Mouse (Mus musculus): ENCODE data around the gene Satb1.

Gene Satb1

DNA sequence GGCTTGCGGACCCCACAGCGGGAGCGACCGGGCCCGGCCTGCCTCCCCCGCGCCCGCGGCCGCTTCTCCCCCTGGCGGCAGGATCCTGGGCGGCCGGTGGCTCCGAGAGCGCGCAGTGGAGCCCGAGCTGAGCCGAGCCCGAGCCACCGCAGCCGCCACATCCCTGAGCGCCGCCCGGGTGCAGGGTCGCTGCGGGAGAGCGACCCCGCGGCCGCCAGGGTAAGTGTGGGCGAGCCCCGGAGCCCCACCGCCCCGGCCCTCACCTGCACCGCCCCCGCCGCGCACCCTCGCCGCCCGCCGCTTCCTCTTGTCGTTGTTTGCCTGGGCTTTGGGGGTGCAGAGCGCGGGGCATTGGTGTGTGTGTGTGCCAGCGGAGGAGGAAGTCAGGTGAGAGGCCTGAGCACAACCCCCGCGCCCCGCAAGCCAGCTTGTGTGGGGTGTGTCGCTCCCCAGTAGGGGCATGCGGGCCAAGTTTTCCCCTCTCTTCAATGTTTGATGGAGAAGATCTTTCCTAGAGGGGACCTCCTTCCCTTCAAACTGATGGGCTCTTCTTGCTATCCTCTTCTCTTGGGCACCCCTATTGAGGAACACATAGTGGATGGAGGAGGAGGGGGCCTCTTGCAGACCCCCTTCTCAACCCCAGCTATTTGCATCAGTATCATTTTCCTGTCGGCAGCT, at the start of gene Satb1:
Satb1 (minus strand) TSS at position 391 of the 678 bp plus-strand sequence.
- peak; percentile 69 to 71 for DNase-seq

DNA sequence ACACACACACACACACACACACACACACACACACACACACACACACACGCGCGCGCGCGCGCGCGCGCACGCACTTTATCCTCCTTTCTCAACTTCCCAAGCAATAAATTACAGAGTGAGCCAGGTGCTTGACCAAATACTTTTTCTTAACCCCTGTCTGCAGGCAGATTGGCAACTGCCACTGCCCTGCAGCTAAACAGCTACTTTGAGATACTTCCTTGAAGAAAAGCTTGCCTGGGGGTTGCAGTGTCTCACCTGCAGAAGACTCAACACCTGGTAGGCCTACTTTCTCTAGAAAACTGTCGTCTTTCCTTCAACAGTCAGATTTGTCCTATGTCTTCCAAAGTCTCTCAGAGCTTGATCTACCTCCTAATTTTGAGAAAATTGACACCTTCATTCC, 49.5 kb upstream of the Satb1 start:
- DNase-seq = no peak

DNA sequence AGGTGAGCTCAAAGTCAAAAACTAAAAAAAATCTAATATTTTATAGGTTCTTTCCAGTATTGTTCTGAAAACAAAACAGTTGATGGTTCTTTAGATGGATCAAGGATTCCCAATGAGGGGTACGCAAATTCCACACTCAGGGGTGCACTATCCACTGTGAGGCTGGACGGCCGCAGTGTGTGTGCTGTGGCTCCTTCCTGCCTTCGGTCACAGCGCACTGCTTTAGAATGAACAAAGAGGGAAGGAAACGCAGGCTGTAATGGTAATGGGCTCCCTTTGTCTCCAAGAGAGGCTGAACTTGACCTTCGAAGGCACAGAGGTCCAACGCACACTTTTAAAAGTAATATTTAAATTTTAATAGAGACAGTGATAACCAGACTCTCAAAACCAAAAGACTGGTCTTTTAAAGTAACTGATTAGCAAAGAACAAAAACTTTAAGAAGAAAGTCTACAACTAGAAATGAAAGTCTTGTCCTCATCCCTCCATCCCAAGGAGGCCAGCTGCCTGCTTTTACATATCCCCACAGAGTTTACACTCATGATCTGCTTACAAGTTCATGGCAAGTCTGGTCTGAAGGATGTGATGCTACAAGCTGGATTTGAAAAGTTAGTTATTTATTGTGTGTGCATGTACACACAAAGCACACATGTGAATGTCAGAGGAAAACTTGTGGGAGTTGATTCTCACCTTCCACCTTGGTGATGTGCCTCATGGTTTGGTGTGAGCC, 48.0 kb upstream of the Satb1 start:
- DNase-seq = no peak

DNA sequence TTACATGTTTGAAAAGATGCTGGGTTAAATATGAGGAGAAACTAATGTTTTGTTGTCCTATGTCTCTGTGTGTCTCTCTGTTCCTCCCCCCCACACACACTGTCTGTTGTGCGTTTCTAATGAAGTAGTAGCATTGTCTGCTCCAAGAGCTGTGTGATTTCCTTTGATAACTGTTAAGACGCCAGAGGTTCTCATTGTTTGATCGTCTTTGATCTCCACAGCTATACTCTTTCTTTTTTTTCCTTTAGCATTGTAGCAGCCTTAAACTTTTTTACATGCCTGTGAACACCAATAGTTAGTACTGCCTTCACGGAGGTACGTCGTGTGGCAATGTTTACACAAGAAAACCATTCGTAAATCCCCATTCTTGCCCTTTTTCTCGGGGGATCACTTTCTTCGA, 47.1 kb upstream of the Satb1 start:
- DNase-seq = no peak

DNA sequence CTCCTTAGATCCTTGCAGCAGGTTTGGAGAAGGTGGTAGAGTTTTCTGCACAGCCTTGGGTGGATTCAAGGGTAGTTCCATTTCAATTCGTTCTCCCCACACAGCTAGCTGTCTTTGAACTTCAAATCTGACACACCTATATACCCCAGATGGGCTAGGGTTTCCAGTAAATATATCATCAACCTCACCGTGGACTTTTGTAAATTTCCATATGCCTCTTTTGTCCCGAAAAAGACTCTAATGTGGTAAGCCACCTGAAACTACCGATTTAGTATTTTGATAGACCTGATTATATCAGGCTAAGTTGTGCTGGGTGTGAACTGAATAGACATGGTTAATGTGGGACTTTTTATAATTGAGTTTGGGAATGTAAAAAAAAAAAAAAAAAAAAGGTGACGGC, 46.6 kb upstream of the Satb1 start:
- no peak for DNase-seq

DNA sequence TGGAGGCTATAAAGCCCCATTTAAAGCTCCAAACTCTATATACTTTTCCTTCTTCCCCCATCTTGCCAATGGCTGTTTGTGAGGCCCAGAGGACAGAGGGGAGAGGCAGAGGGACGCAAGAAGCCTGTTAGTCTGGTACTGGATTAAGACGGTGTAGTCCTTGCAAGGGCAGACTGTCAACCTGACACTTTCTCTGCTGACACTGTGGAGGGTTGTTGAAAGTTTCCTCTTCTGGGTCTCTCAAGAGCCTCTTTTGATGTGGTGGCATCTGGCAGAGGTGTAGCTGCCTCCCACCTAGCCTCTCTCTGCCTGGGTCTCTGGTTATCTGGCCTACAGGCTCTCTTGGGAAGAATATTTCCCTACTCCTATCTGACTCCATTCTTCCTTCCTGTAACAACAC, 46.1 kb upstream of the Satb1 start:
- no peak for DNase-seq

DNA sequence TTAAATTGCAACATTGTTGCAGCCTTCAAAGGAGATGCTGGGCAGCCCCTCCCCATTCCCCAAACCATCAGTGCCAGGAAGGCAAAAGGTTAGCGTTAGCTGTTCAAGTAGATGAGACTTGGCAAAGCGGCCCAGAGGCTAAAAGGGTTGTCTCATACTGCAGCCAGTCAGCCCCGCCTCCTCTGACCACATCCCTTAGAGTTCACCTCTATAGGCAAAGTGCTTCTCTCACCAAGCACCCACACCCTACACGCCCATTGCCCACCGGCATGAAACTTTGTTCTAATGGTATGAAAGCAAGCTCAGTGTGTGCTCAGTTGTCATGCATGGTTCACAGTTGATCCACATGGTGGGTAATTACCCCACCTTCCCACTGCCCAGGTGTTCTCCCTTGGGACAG, 43.4 kb upstream of the Satb1 start:
- DNase-seq = no peak

DNA sequence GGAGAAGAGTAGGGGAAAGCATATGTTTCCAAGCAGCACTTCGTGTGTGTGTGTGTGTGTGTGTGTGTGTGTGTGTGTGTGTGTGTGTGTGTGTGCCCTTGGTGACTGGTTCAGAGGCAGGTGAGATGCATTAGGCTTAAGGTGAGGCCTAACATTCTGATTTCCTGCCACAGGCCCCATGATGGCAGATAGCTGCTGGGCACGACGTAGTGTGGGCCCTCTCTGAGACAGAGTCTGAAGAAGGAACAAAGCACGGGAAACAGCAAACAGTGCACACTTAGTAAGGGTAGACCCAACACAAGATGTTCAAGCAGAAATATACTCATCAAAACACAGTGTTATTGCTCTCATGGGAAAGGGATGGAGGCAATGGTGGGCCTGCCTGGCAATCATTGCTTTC, 24.5 kb upstream of the Satb1 start:
- no peak for DNase-seq

DNA sequence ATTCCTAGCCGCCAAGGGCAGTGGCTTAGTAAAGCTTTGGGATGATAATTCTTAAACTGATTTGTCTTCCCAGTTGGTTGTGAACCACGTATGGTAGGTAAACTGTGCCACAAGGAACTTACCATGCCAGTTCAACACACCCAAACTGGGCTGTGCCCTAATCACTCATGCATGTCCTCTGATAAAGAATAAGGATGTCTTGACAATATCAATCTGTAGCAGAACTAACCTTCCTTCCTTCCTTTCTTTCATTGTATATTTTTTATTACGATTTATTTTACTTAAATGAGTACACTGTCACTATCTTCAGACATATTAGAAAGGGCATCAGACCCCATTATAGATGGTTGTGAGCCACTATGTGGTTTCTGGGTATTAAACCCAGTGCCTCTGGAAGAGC, 23.2 kb upstream of the Satb1 start:
- DNase-seq = no peak

DNA sequence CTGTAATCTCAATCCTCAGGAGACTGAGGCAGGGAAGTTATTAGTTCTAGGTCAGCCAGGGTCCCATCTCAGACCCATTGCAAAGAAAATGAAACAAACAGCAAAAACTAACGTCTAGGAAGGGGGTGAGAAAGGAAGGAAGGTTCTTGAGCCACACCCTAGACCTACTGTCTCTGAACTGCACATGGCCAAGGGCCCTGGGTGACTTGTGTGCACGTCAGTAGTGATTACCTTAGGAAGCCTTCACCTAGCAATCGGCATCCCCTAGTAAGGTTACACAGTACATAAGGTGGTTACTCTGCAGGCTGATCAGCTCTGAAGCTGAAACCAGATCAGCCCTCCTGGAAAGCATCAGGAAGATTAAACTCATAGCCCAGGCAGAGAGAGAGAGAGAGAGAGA, 22.2 kb upstream of the Satb1 start:
- no peak for DNase-seq

DNA sequence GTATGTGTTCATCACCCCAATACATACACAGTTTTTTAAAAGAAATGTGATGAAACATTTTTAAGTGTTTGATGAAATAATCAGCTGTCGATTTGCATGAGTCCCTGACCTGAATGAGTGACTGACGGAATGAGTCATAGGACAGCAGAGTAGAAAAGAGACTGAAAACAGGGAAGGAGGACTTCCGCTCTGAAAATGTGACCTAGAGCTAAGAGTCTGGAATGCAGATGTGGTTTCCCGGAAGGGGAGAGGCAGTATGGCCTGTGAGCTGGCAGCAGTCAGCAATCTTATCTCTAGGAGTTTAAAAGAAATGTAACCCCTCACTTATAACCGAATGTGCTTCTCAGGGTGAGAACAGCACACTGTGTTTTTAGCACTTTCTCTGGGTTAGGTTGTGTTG, 20.9 kb upstream of the Satb1 start:
- DNase-seq = no peak

DNA sequence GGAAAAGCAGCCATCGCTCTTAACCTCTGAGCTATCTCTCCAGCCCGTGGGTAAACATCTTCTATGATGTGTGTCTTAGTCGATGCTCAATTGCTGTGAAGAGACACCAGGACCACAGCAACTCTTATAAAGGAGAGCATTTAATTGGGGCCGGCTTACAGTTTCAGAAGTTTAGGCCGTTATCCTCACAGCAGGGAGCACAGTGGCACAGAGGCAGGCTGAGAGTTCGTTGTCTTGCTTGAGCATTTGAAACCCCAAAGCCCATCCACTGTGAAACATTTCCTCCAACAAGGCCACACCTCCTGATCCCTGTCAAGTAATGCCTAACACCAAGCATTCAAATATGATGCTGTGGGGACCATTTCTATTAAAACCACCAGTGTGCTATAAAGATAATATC, 7.5 kb upstream of the Satb1 start:
- DNase-seq = no peak

DNA sequence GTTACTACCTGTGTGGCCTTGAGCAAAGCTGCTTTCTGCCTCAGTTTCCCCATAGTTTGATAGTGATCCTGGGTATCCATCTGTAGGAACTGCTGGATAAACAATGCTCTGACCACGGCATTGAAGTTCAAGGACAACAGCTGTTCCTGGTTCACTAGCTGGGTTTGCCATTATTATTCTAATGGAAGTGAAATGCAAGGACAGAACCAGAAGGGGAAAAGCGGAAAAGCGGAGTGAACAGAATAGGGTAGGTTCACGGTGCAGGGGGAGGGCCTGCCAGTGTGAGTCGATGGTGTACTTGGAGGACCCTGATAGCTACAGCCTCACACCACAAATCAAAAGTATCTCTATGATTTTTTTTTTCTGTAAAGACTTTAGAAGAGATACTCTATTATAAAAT, 6.4 kb upstream of the Satb1 start:
- DNase-seq = no peak

DNA sequence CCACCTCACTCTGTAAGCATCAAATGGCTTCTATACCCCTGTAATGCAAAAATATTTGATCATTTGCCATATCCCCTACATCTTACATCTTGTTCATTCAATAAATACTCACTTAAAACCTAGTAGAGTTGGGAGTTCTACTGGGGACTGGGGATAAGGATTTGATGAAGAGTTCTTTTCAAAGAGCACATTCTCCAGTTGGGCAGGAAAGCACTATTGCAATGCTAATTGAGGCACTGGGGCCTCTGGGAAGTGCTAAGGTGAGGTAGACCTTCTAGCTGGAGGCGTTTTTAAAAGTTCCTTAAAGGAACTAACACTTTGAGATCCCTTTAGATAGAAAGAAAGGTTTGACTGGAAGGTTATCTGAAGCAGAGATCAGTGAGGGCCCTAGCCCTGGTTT, 3.8 kb upstream of the Satb1 start:
- no peak for DNase-seq

DNA sequence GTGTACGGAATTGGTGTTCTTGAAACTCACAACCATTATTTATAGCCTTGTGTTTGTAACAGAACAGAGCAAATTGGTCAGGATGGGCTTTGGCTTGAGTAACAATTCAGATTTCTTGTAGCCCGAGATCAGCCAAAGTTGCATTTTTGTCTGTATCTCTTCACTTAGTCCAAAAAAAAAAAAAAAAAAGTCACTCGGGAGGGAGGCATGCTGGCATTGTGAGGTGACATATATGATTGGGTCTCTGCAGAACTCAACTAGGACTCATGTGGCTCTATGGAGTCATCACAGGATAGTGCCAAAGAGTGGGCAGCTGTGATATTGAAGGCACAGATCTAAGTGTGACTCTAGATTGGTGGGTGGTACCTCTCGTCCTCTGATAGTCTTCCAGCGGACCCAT, 3.2 kb upstream of the Satb1 start:
- no peak for DNase-seq

DNA sequence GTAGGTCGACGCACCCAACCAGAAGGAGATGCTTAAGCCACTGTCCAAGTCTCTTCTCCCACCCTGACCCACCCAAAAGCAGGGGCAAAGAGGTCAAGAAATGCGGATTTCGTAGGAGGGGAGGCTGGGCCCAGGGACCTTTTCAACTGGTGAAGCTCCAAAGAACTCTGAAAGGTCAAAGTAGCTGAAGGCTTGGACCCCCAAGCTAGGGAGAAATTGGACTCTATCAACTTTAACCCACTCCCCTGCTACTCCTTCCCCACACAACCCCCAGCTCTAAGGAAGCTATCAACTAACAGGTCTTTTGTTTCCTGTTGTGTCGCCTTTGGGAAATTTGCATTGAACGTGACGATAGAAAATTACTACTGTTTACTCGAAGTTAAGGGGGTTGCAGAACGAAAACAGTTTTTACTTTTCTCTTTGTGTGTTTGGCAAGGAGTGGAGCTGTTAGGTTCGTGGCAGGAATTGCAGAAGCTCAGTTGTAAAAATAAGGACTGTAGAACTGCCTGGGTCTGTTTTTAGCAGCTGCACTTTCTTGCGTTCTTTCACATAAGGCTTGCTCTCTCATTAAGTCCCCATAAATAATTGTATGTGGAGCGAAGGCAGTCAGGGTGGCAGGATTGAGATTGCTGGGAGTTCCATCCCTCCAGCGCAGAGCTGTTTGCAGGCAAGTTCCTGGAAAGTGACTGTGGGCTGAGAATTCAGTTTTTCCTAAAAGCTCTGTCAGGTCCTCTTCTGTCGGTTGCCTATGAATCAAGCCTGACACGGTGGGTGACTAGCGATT, 680 bp upstream of the Satb1 start:
- DNase-seq = no peak

DNA sequence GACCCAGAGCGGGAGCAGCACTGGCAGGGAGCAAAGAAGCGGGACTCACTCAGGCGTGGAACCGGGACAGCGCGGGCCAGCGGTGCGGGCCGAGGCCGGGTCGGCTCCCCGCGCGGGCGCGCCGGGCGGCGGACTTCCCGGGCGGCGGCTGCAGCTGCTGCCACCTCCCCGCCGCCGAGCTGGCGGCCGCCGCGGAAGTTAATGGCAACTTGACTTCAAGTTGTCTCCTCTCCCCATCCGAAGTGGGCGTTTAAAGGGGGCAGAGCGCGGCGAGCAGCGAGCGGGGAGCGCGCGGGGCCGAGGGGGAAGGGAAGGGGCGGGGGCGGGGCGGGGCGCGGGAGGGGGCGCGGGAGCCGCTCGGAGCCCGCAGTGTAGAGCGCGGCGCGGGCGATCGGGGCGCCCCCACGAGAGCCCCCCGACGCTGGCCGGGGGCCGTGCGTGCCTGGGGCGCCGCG, 642 bp downstream of the Satb1 start:
- DNase-seq = peak in 1 of 2 experiments; percentile 10

DNA sequence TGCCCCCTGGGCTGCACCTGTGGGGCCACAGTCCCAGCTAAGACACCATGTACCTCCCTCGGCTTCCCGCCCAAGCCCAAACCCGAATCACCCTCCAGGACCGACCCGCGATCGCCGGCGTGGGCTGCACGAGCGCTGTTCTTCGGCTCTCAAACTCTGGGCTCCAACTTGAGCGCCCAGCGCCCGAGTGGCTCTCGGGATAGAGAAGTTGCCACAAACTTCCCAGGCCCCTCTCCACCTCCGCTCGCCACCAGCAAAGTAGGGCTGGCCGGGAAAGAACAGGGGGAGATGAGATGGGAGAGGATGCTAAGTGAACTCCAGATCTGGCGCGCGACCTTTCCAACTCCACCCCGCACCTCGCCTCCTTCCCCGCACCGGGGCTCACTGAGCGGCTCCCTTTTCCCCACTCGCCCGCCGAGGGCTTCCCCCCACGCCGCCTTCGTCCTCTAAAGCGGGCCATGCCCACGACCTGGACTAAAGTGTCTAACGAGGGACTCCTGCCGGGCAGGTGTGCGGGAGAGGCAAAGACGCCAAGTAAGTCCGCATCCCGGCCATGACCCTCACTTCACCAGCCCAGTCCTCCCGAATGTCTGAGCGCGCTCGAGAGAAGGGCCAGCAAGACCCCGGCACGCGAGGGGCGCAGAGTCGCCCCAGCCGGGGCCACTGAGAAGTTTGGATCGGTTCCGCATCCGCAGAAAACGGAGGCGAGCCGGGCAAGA, 1.2 kb downstream of the Satb1 start:
- DNase-seq = peak; percentile 31 to 34

DNA sequence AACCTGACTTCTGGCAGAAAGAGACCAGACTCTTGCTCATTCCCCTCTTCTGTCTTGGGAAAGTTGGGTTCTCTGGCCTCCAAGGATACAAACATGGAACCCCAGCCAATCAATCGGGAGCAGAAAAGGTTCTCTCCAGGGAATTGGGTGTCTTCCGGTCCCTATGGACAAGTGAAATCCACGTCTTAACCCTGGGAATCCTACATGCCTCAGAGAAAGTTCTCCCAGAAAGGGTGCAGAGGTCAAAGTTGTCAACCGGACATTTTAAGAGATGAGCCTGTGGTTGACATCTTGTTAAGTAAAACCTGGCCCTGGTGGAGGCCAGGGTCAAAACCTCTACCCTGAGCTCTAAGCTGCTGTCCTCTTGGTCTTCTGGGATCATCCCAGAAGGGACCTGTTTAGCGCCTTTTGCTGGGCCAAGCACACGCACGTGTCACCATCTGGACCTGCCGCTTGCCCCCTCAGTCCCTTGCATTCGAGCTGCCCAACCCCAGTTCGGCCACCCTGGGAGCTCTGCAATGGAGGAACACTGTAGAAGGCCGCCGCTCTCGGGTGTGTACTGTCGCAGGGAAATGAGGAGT, 1.9 kb downstream of the Satb1 start:
- DNase-seq = no peak

DNA sequence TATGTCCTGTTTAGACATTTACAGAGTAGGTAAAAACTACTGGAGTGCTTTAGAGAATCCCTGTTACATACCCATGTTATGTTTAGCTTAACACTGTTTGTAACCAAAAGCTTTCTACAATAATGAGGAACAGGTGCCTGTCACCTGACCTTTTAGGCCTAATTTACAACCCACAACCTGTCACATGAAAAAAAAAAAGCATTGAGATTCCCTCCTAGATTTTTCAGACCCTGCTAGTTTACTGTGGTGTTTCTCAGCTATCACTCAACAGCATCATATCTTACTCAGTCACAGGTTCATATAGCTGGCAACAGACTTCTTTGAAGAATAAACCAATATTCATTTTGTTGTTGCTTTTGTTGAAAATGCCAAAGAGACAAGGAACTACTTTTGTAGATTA, 3.7 kb downstream of the Satb1 start:
- no peak for DNase-seq

DNA sequence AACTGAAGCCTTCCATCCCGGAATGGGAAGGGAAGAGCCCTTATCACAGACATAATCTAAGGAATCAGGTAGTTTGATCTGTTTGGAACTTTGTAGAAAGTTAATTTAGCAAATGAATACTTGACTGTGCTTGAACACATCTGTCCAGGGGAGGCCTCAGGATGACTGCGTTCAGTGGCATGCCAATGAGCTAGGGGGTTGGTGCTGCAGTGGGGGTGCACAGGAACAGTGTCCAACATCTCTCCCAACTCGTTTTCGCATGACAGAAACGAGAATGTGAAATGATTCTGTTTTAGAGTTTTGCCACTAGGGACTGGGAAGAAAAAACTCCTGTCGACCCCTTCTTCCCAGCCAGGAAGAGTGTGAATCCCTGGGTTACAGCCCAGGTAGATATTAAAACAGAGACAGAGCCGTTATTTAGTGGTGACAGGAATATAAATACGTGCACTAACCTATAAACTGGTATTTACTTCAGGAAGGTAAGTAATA, 5.1 kb downstream of the Satb1 start:
- DNase-seq = no peak

DNA sequence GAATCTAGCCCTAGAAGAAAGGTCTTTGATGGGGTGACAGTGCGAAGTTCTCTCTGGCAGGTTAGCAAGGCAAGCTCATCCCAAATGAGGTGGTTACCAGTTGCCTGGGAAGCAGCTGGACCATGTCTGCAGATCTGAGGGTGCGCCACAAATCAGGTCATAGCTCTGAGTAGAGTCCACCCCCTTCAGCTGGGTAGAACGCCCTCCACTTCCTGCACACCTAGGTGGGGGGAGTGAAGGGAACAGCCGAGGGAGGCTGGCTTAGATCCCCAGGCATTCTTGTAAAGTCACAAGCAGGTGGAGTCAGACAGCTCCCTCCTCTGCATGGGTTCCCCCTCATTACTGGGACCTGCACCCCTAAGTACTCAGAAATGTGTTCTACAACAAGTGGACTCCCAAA, 6.6 kb downstream of the Satb1 start:
- DNase-seq = no peak

DNA sequence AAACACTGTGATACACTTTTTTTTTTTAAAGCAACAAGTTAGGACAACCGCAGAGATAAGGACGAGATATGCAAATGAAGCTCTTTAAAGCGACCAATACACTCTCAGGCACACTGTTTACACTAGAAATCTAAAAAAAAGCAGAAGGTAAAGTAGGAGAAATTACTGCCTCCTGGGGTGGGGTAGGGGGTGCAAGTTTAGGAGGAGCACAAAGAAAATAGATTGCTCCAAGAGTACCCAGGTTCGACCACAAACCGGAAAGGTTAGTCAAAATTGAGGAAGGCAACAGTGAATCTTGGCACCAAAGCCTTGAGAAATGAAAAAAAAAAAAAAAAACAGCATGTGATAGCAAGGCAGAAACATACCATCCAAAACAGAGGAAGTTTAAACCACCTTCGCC, 18.8 kb downstream of the Satb1 start:
- DNase-seq = no peak
